Mouse (Mus musculus) heart, adult 2 months (tissue): ENCODE measurements around the gene Robo1. TPM values are rescaled to one million over a fixed set of nuclear protein-coding genes. Genes with fewer than 3 reads are reported as not detected.

Experiments used
- DNase-seq, 2 experiments: peaks; one replicate each; pipeline ENCODE4 v3.0.0; 2021
- H3K27ac ChIP-seq: fragments of 200-600 bp; 2 replicates; pipeline ENCODE4 v1.8.1; 2022
- H3K27me3 ChIP-seq: fragments of 200-500 bp; 2 replicates; pipeline ENCODE4 v1.6.1; 2012; ENCODE audit warnings: mild to moderate bottlenecking, low read length, inconsistent platforms, mixed read lengths; ENCODE audit not compliant: control insufficient read depth, insufficient read depth
- H3K36me3 ChIP-seq: fragments of 200-500 bp; 2 replicates; pipeline ENCODE4 v1.6.1; 2012; ENCODE audit warnings: low read length, inconsistent platforms; ENCODE audit not compliant: control insufficient read depth, insufficient read depth
- H3K4me1 ChIP-seq: fragments of 200-500 bp; 2 replicates; pipeline ENCODE4 v1.6.1; 2011; ENCODE audit warnings: low read length; ENCODE audit not compliant: control insufficient read depth, insufficient read depth
- H3K4me3 ChIP-seq: fragments of 200-600 bp; 2 replicates; pipeline ENCODE4 v1.8.1; 2022
- H3K79me2 ChIP-seq: fragments of 200-500 bp; replicated peaks from 2 replicates; pipeline ENCODE4 v1.6.1; 2012; ENCODE audit warnings: mild to moderate bottlenecking, inconsistent platforms, low read length, moderate library complexity, mixed read lengths; ENCODE audit not compliant: control insufficient read depth, insufficient read depth
- H3K9ac ChIP-seq: fragments of 200-500 bp; 2 replicates; pipeline ENCODE4 v1.6.1; 2012; ENCODE audit warnings: low read depth, mild to moderate bottlenecking, control low read depth, inconsistent platforms, low read length, mixed read lengths
- CTCF ChIP-seq: fragments of 200-600 bp; IDR thresholded peaks from 2 replicates; pipeline ENCODE4 v1.8.1; 2022; ENCODE audit warnings: antibody characterized with exemption, mild to moderate bottlenecking, moderate library complexity
- EP300 ChIP-seq: fragments of 200-500 bp; IDR thresholded peaks from 2 replicates; pipeline ENCODE4 v1.6.1; 2011; ENCODE audit warnings: low read depth, low read length, control low read depth; ENCODE audit not compliant: insufficient read depth
- POLR2A ChIP-seq: fragments of 200-500 bp; IDR thresholded peaks from 2 replicates; pipeline ENCODE4 v1.6.1; 2011; ENCODE audit warnings: mild to moderate bottlenecking, low read depth, low read length, control low read depth; ENCODE audit not compliant: insufficient read depth
- WGBS: fragments of 180-500 bp; shearing (Covaris S2); methylation state at CpG from one replicate; pipeline ENCODE4 v1.1.7; 2018; 5-methylcytosine and 5-hydroxymethylcytosine counted together
- intact Hi-C: fragments of 180-260 bp; cut with DNase I; formaldehyde crosslinking; loops from one replicate; pipeline ENCODE4 v1.15.1; 2025
- polyA plus RNA-seq: library from polyadenylated mRNA; depleted of rRNA; stranded (reverse); fragments of >200 nt; gene quantifications from 2 replicates; pipeline ENCODE4 v1.2.3, GENCODE M21; 2012
- total RNA-seq, 2 experiments: library from RNA; stranded (reverse); gene quantifications; 2 replicates each; pipeline ENCODE4 v1.2.3; 2021

Robo1 gene
- total and polyA plus RNA-seq, 3 experiments: 0.76 to 1.2 (median 1.1) TPM

GRCm38 (mm10) chr16:72913134-72913533 lies 605.0 kb downstream of the Robo1 start:
- Histone ChIP-seq H3K4me3 (no peak overlapping the region), H3K79me2 (no peaks in the 10 kb centered on the region), H3K27ac (no peak overlapping the region), H3K27me3 (no peaks in the 10 kb centered on the region), H3K4me1 (peaks cover 1% of the 10 kb centered on the region; the same call in 1 of the 2 replicates), H3K36me3 (no peaks in the 10 kb centered on the region), H3K9ac (no peak overlapping the region)
- TF ChIP-seq CTCF (no peak), EP300 (no peak), POLR2A (no peak)
- DNase-seq: peak; percentile 9 to 26
- WGBS: 28% methylated on average over 5 of the region's 5 CpGs
- intact Hi-C loops: no loop called here

- 58% methylated on average over 4 of the region's 4 CpGs for WGBS
Measured at GRCm38 (mm10) chr16:72914068-72914630, 606.0 kb downstream of the Robo1 start.

GRCm38 (mm10) chr16:72920013-72920412 lies 611.9 kb downstream of the Robo1 start:
- Histone ChIP-seq H3K27me3 (no peaks in the 10 kb centered on the region), H3K4me3 (no peak overlapping the region), H3K79me2 (no peaks in the 10 kb centered on the region), H3K36me3 (no peaks in the 10 kb centered on the region; the same call in 1 of the 2 replicates), H3K27ac (no peak overlapping the region), H3K9ac (no peak overlapping the region), H3K4me1 (no peaks in the 10 kb centered on the region; the same call in 1 of the 2 replicates)
- 83% methylated on average over 3 of the region's 3 CpGs for WGBS
- intact Hi-C loops: no loop called here
- TF ChIP-seq EP300 (no peak), POLR2A (no peak), CTCF (no peak)
- DNase-seq: no peak

More at GRCm38 (mm10) chr16:72914068-72914630, 606.0 kb downstream of the Robo1 start:
- Histone ChIP-seq H3K79me2 (no peaks in the 10 kb centered on the region), H3K27me3 (no peaks in the 10 kb centered on the region), H3K9ac (no peak overlapping the region), H3K36me3 (no peaks in the 10 kb centered on the region), H3K4me3 (no peak overlapping the region), H3K27ac (no peak overlapping the region), H3K4me1 (peaks cover 1% of the 10 kb centered on the region; the same call in 1 of the 2 replicates)
- intact Hi-C loops: no loop called here
- TF ChIP-seq EP300 (no peak), POLR2A (no peak), CTCF (no peak)
- no peak for DNase-seq

GRCm38 (mm10) chr16:72924423-72925224 lies 616.5 kb downstream of the Robo1 start:
- Histone ChIP-seq H3K27ac (no peak overlapping the region), H3K27me3 (no peaks in the 10 kb centered on the region), H3K4me1 (no peaks in the 10 kb centered on the region; the same call in 1 of the 2 replicates), H3K36me3 (no peaks in the 10 kb centered on the region; the same call in 1 of the 2 replicates), H3K4me3 (peak overlapping the region; percentile 0; the same call in 1 of the 2 replicates), H3K79me2 (no peaks in the 10 kb centered on the region), H3K9ac (peak overlapping the region; percentile 45; the same call in 1 of the 2 replicates)
- TF ChIP-seq POLR2A: no peak
- no peak for TF ChIP-seq CTCF
- TF ChIP-seq EP300: no peak
- WGBS: 15% methylated on average over 15 of the region's 15 CpGs
- intact Hi-C loops: no loop called here
- DNase-seq: peak; percentile 74 to 78

- DNase-seq: no peak
- TF ChIP-seq EP300 (no peak), CTCF (no peak), POLR2A (no peak)
- H3K4me1 ChIP-seq: no peaks in the 10 kb centered on the region; the same call in 1 of the 2 replicates
- no peaks in the 10 kb centered on the region for H3K79me2 ChIP-seq
- H3K9ac ChIP-seq: no peak overlapping the region
- H3K36me3 ChIP-seq: no peaks in the 10 kb centered on the region
- 88% methylated on average over 6 of the region's 6 CpGs for WGBS
- H3K27me3 ChIP-seq: no peaks in the 10 kb centered on the region
- H3K27ac ChIP-seq: no peak overlapping the region
- no peak overlapping the region for H3K4me3 ChIP-seq
- intact Hi-C loops: no loop called here
Measured at GRCm38 (mm10) chr16:72928525-72929122, 620.5 kb downstream of the Robo1 start.

GRCm38 (mm10) chr16:72930871-72931270 lies 622.8 kb downstream of the Robo1 start:
- TF ChIP-seq CTCF: no peak
- no peak for TF ChIP-seq EP300
- TF ChIP-seq POLR2A: no peak
- H3K27me3 ChIP-seq: no peaks in the 10 kb centered on the region
- intact Hi-C loops: no loop called here
- no peak overlapping the region for H3K27ac ChIP-seq
- WGBS: 81% methylated on average over 4 of the region's 4 CpGs
- no peaks in the 10 kb centered on the region for H3K36me3 ChIP-seq
- H3K79me2 ChIP-seq: no peaks in the 10 kb centered on the region
- H3K4me1 ChIP-seq: no peaks in the 10 kb centered on the region
- H3K9ac ChIP-seq: no peak overlapping the region
- no peak overlapping the region for H3K4me3 ChIP-seq
- no peak for DNase-seq
